8 mouse cellular contexts compared by ENCODE assay signal in the genomic region with DNA sequence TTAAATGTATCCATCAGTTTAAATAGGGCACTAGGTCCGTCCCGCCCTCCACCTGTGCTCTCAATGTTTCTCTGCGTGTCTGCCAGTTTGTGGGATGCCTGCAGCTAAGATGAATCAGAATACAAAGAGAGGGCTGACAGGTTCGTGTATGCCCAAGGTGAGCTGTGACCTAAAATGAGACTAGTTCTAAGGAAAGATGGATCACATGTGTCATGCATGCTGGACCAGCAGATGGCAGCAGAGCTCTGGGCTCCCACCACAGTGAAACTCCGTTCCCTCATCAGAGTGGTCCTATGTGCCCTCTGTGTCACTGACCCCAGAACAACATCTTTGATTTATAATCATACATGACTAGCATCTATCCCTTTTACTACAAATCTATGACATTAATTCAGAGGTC.
DNase-seq lines count a peak whose midpoint lies in the region; ATAC-seq and TF ChIP-seq lines count a peak whose summit lies in the region.

No protein-coding gene starts in this region.

- DNase-seq in MEL (ENCODE audit: low read depth, low spot score): peak; percentile 84
- peak; percentile 91 for DNase-seq in forebrain, embryonic 14.5 days (ENCODE audit: low spot score)
- DNase-seq in heart, postnatal 0 days (ENCODE audit: low spot score): peak; percentile 53
- DNase-seq in kidney, postnatal 25 days: peak; percentile 62 to 79
- no peak for DNase-seq in liver, embryonic 13.5 days
- peak; percentile 86 for DNase-seq in neural tube, embryonic 11.5 days (ENCODE audit: low spot score)
- peak; percentile 12 to 16 for DNase-seq in thymus, postnatal 36 days

- peak; percentile 74 for ATAC-seq in cerebellum, adult (ENCODE audit: insufficient number of reproducible peaks, low FRiP score, low TSS enrichment)
- peak; percentile 73 for ATAC-seq in forebrain, embryonic 14.5 days
- ATAC-seq in heart, postnatal 0 days (ENCODE audit: insufficient read depth, low read depth): peak; percentile 53; the same call in 1 of the 2 replicates
- ATAC-seq in liver, embryonic 13.5 days (ENCODE audit: low read depth): no peak
- ATAC-seq in neural tube, embryonic 11.5 days (ENCODE audit: insufficient read depth, low FRiP score, low TSS enrichment): peak; percentile 73; the same call in 1 of the 2 replicates

- peak overlapping the region; percentile 70; the same call in 1 of the 2 replicates for H3K9ac ChIP-seq in MEL (ENCODE audit: control insufficient read depth, low read depth, low read length, poor library complexity, severe bottlenecking)
- peak overlapping the region; percentile 82 for H3K9ac ChIP-seq in forebrain, embryonic 14.5 days (ENCODE audit: low read length)
- H3K9ac ChIP-seq in heart, postnatal 0 days (replicated peaks; ENCODE audit: low read depth, low read length): no peak overlapping the region
- no peak overlapping the region for H3K9ac ChIP-seq in liver, embryonic 13.5 days
- peak overlapping the region; percentile 55 for H3K9ac ChIP-seq in neural tube, embryonic 11.5 days (ENCODE audit: low read length)

- H3K27ac ChIP-seq in MEL (ENCODE audit: control insufficient read depth, low read depth, low read length): no peak overlapping the region
- H3K27ac ChIP-seq in forebrain, embryonic 14.5 days (ENCODE audit: low read depth, low read length): peak overlapping the region; percentile 75; the same call in 1 of the 2 replicates
- no peak overlapping the region for H3K27ac ChIP-seq in heart, postnatal 0 days (ENCODE audit: low read depth)
- no peak overlapping the region for H3K27ac ChIP-seq in liver, embryonic 13.5 days
- H3K27ac ChIP-seq in neural tube, embryonic 11.5 days (ENCODE audit: low read depth, low read length): peak overlapping the region; percentile 79

- WGBS in forebrain, embryonic 14.5 days: 0% methylated on average over 5 of the region's 5 CpGs
- 2% methylated on average over 5 of the region's 5 CpGs for WGBS in heart, postnatal 0 days
- WGBS in liver, embryonic 13.5 days (ENCODE audit: insufficient replicate concordance): 0% methylated on average over 5 of the region's 5 CpGs
- WGBS in neural tube, embryonic 11.5 days: 0% methylated on average over 5 of the region's 5 CpGs

- peak; percentile 88 for TF ChIP-seq RAD21 in MEL (IDR thresholded peaks at IDR 0.05; ENCODE audit: low read depth, low read length)

- H3K4me1 ChIP-seq in MEL (ENCODE audit: control insufficient read depth in 1 of 2, insufficient read depth in 2 of 2, low read length in 2 of 2): peaks cover 6 to 16% of the 10 kb centered on the region in 2 experiments
- H3K4me1 ChIP-seq in forebrain, embryonic 14.5 days (ENCODE audit: control insufficient read depth, insufficient read depth, low read length): peaks cover 9% of the 10 kb centered on the region; the same call in 1 of the 2 replicates
- H3K4me1 ChIP-seq in heart, postnatal 0 days (ENCODE audit: control insufficient read depth, insufficient read depth): 0 out of 2 replicates have a peak, but pooled peaks cover 4% of the 10 kb centered on the region
- peaks cover 9% of the 10 kb centered on the region for H3K4me1 ChIP-seq in liver, embryonic 13.5 days (replicated peaks)
- peaks cover 8% of the 10 kb centered on the region; the same call in 1 of the 2 replicates for H3K4me1 ChIP-seq in neural tube, embryonic 11.5 days (ENCODE audit: control insufficient read depth, insufficient read depth, low read length)

- H3K79me2 ChIP-seq in MEL (ENCODE audit: control insufficient read depth, insufficient read depth, low read length, poor library complexity): no peaks in the 10 kb centered on the region; the same call in 1 of the 2 replicates

- H3K4me2 ChIP-seq in forebrain, embryonic 14.5 days (ENCODE audit: low read length): peak overlapping the region; percentile 95
- peak overlapping the region; percentile 78 for H3K4me2 ChIP-seq in heart, postnatal 0 days (ENCODE audit: low read depth, low read length)
- peak overlapping the region; percentile 66 for H3K4me2 ChIP-seq in liver, embryonic 13.5 days
- H3K4me2 ChIP-seq in neural tube, embryonic 11.5 days (ENCODE audit: low read depth): peak overlapping the region; percentile 88

- TF ChIP-seq EP300 in MEL (IDR thresholded peaks at IDR 0.05; ENCODE audit: low read depth in 1 of 2, low read length in 2 of 2): no peak
- TF ChIP-seq EP300 in heart, postnatal 0 days (IDR thresholded peaks at IDR 0.05; ENCODE audit: low read depth): no peak

- no peaks in the 10 kb centered on the region for H3K9me3 ChIP-seq in MEL (replicated peaks; ENCODE audit: insufficient read depth, low read length)
- no peaks in the 10 kb centered on the region for H3K9me3 ChIP-seq in forebrain, embryonic 14.5 days (replicated peaks; ENCODE audit: control insufficient read depth, low read length)
- no peaks in the 10 kb centered on the region for H3K9me3 ChIP-seq in heart, postnatal 0 days (replicated peaks; ENCODE audit: control insufficient read depth, low read length)
- H3K9me3 ChIP-seq in liver, embryonic 13.5 days (replicated peaks): no peaks in the 10 kb centered on the region
- H3K9me3 ChIP-seq in neural tube, embryonic 11.5 days (ENCODE audit: control insufficient read depth, low read length): no peaks in the 10 kb centered on the region

- peak overlapping the region; percentile 73 to 92 for H3K4me3 ChIP-seq in MEL (ENCODE audit: control insufficient read depth in 1 of 2, insufficient read depth in 1 of 2, low read depth in 2 of 2, low read length in 2 of 2)
- peak overlapping the region; percentile 43 for H3K4me3 ChIP-seq in forebrain, embryonic 14.5 days (ENCODE audit: low read depth, low read length)
- peak overlapping the region; percentile 42 for H3K4me3 ChIP-seq in heart, postnatal 0 days (ENCODE audit: low read depth, low read length)
- H3K4me3 ChIP-seq in liver, embryonic 13.5 days (replicated peaks): no peak overlapping the region
- H3K4me3 ChIP-seq in neural tube, embryonic 11.5 days (ENCODE audit: low read depth, low read length): peak overlapping the region; percentile 39

- peak; percentile 87 to 96 (median 90) for TF ChIP-seq CTCF in MEL (IDR thresholded peaks at IDR 0.05 in 2 of 3, conservative IDR thresholded peaks at IDR 0.05 in 1 of 3; ENCODE audit: control insufficient read depth in 1 of 3, insufficient read depth in 1 of 3, low read depth in 2 of 3, low read length in 3 of 3, poor library complexity in 1 of 3, severe bottlenecking in 1 of 3)
- TF ChIP-seq CTCF in heart, postnatal 0 days (IDR thresholded peaks at IDR 0.05; ENCODE audit: low read depth): peak; percentile 92

- TF ChIP-seq POLR2A in MEL (IDR thresholded peaks at IDR 0.05; ENCODE audit: control insufficient read depth in 1 of 2, insufficient read depth in 1 of 2, low read depth in 1 of 2, low read length in 2 of 2, poor library complexity in 1 of 2): no peak

- no peaks in the 10 kb centered on the region for H3K27me3 ChIP-seq in MEL (ENCODE audit: control insufficient read depth in 1 of 2, insufficient read depth in 2 of 2, low read length in 2 of 2)
- H3K27me3 ChIP-seq in forebrain, embryonic 14.5 days (replicated peaks; ENCODE audit: control insufficient read depth, insufficient read depth, low read length): no peaks in the 10 kb centered on the region
- H3K27me3 ChIP-seq in heart, postnatal 0 days (ENCODE audit: control insufficient read depth, insufficient read depth, low read length): no peaks in the 10 kb centered on the region
- H3K27me3 ChIP-seq in liver, embryonic 13.5 days: peaks cover 11% of the 10 kb centered on the region
- H3K27me3 ChIP-seq in neural tube, embryonic 11.5 days (ENCODE audit: control insufficient read depth, insufficient read depth, low read length): no peaks in the 10 kb centered on the region

- H3K36me3 ChIP-seq in MEL (ENCODE audit: control insufficient read depth in 1 of 2, insufficient read depth in 2 of 2, low read length in 2 of 2): peaks cover 0 to 18% of the 10 kb centered on the region in 2 experiments; a peak in 2 of 4 replicates
- H3K36me3 ChIP-seq in forebrain, embryonic 14.5 days (ENCODE audit: control insufficient read depth, insufficient read depth, low read length): no peaks in the 10 kb centered on the region
- no peaks in the 10 kb centered on the region for H3K36me3 ChIP-seq in heart, postnatal 0 days (replicated peaks; ENCODE audit: control insufficient read depth, insufficient read depth, low read length)
- H3K36me3 ChIP-seq in liver, embryonic 13.5 days: no peaks in the 10 kb centered on the region
- no peaks in the 10 kb centered on the region for H3K36me3 ChIP-seq in neural tube, embryonic 11.5 days (ENCODE audit: control insufficient read depth, insufficient read depth, low read length)

TF ChIP-seq in MEL, 35 proteins besides CTCF, POLR2A, EP300 and RAD21:
- TF ChIP-seq UBTF (IDR thresholded peaks at IDR 0.05; ENCODE audit: borderline replicate concordance, insufficient read depth, low read depth, low read length) (no peak), TAL1 (IDR thresholded peaks at IDR 0.05; ENCODE audit: low read length) (no peak), SMC3 (IDR thresholded peaks at IDR 0.05; ENCODE audit: low read depth, low read length) (peak; percentile 73), USF1 (IDR thresholded peaks at IDR 0.05; ENCODE audit: low read depth, low read length) (0 out of 2 replicates have a peak, but pooled peaks have one; percentile 39), GABPA (IDR thresholded peaks at IDR 0.05; ENCODE audit: low read depth, low read length) (no peak), MYC (IDR thresholded peaks at IDR 0.05; ENCODE audit: low read depth, low read length) (peak; percentile 56; the same call in 1 of the 2 replicates), MAX (IDR thresholded peaks at IDR 0.05; ENCODE audit: low read length) (peak; percentile 77), MXI1 (IDR thresholded peaks at IDR 0.05; ENCODE audit: low read depth, low read length) (peak; percentile 29; the same call in 1 of the 2 replicates), ZC3H11A (IDR thresholded peaks at IDR 0.05; ENCODE audit: low read depth, low read length) (peak; percentile 40; the same call in 1 of the 2 replicates), ELF1 (IDR thresholded peaks at IDR 0.05; ENCODE audit: low read depth, low read length) (no peak), HCFC1 (IDR thresholded peaks at IDR 0.05; ENCODE audit: low read depth, low read length) (no peak), E2F4 (IDR thresholded peaks at IDR 0.05; ENCODE audit: borderline replicate concordance, low read depth, low read length) (no peak), ETS1 (IDR thresholded peaks at IDR 0.05; ENCODE audit: low read depth, low read length) (no peak), JUND (IDR thresholded peaks at IDR 0.05; ENCODE audit: low read depth, low read length) (no peak)

Comparison
In these comparisons a context has a peak if more than half of its experiments do, and no peak if none do; other contexts are left out.
1. H3K27ac ChIP-seq: peak in forebrain, embryonic 14.5 days (single experiment) and neural tube, embryonic 11.5 days (single experiment); none in MEL (single experiment), heart, postnatal 0 days (single experiment) and liver, embryonic 13.5 days (single experiment).
2. H3K9ac ChIP-seq: peak in MEL (single experiment), forebrain, embryonic 14.5 days (single experiment) and neural tube, embryonic 11.5 days (single experiment); none in heart, postnatal 0 days (single experiment) and liver, embryonic 13.5 days (single experiment).
3. Peak in every context shown above with its lines, with median percentiles within 50 percentile points of each other: H3K4me2 ChIP-seq.